Mouse (Mus musculus) right cerebral cortex, postnatal 10 days (tissue): ENCODE measurements around the gene Snx21.
A peak's percentile ranks its signal among the peaks of the same experiment; 100 is the strongest.

Experiments used
- DNase-seq, 2 experiments: peaks; one replicate each; pipeline ENCODE4 v3.0.0; 2021; ENCODE audit warnings: low spot score in 2 of 2

Snx21 gene

DNA sequence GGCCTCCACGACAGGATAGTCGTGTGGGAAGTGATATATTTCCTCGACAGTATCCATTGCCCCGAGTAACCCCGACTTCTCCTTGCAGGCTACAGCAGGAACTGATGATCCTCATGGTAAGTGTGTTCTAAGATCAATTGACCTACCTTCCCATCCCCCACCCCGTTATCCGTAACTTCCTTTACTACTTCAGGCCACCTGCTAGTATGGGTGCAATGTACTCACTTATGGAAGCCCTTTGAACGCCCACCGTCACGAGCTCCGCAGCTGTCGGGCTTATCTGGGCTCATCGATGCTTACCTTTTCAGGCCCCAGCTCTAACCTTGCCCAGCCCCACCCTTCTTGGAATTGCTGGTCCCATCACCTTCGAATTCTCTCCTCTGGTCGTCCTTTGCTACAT lies 15.3 kb upstream of the Snx21 start:
- DNase-seq, result no peak

DNA sequence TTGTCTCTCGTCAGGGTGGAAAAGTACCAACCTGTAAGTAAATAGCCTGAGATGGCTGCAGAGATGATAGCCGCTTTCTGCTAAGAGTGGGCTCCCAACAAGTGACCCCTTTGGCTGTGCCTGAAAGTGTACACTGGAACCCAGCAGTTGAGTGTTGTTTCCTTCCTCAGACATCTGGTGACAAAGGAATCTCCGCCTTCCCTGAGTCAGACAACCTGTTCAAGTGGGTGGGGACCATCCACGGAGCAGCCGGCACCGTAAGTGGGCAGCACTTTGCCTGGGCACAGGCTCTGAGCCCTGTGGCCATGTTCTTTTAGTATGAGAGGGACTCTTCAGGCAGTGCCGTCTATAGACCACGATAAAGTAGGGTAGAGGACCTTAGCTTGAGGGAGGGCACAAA lies 14.5 kb upstream of the Snx21 start:
- no peak for DNase-seq

DNA sequence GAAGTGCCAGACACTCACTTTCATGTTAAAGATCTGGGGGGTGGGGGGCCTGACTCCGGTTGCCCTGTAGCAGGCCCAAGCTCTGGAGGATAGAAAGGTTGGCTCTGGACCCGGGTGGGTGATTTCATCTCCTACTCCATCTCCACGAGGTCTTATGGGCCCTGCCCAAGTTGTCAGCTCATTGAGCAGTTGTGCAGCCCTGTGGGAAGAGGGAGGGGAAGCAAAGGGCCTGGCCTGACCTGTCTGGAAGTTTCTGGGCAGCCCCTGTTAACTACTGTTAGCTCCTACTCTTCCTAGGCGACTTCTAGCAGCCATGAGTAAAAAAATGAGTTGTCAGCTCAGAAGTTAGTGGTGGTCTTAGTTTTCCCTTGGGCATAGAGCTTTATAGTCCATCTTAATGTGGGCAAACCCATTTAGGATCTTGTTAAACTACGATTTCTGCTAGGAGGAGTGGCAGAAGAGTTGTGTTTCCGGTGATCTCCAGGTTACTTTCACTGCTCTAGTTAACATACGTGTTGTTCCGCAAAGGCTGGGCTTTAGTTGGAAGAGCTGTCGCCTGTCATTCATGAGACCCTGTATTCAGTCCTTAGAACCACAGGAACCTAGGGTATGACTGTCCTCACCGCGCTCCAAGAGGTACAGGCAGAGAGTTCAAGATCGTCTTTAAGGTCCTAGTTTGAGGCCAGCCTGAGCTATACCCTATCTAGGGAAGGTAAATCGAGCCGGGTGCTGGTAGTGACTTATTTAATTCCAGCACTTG lies 12.2 kb upstream of the Snx21 start:
- no peak for DNase-seq

DNA sequence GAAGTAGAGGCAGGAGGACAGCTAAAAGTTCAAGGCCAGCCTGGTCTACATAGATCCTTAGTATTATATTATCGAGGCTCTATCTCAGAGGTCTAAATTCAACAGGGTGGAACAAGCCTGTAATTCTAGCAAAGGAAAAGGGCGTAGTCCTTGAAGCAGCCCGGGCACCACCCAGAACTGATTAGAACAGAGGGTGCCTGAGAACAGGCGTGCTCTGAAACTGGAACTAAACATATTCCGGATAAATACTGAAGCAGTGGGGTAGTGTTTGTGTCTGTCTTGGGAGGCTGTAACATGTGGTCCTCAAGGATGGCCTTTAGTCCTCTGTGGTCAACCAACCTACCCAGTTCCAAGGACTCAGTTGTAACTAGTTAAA lies 11.6 kb upstream of the Snx21 start:
- DNase-seq, result no peak

DNA sequence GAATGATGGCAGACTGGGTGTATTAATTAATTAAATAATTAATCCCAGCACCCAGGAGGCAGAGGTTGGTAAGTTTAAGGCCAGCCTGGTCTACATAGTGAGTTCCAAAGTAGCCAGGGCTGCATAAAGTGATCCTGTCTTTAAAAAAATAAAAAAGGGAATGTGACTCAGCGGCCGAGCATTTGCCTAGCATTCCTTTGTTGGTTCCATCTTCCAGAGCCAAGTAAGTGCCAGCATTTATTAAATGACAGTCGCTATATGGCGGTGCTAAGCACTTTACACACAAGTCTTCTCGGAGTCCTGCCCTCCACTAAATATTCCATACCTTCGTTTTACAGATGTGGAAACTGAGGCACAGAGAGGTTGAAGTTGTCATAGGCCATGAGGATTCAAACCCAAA lies 9.5 kb upstream of the Snx21 start:
- DNase-seq, result no peak

DNA sequence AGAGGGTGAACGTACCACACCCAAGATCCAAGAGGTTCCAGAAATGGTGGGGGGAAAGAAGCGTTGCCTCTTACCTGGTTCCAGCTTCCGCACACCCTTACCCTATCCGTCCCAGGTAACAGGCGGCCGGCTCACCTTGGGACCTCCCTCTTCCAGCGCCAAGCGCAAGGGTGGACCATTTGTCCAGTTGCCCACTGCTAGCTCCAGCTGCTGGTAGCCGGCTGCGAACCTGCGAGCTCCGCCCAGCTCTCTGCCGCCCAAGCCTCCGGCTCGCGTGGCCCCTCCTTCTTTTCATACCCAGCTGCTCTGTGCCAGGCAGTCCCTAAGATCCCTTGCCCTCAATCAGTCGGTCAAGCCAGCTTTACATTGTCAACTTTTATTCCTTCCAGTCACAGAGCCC lies 8.8 kb upstream of the Snx21 start:
- DNase-seq, result no peak

DNA sequence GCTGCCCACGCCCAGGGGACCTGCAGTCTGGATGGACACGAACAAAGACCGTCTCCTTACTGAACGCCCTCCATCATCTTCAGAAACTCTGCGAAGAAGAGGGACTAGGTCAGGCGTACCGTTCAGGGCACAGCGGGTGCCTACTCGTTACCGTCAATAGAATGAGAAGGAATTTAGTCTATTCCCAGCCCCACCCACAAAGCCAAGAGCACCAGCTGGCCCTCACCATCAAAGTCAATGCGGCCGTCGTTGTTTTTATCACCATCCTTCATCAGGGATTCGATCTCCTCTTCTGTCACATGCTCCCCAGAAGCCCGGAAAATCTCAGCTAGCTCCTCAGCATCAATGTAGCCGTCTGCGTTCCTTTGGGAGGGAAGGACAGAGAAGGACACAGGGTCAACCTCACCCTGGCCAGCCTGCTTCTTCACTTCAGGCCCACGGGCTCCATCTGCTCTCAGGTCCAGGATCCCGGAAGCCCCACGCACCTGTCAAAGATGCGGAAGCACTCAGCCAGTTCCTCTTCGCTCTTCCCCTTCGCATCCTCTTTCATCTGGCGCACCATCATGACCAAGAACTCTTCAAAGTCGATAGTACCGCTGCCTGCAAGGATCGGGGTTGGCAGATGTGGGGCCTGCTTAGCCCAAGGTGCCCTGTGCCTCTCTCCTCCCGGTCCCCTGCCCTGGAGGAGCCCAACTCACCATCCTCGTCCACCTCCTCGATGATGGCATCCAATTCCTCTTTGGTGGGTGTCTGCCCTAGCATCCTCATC lies 8.2 kb upstream of the Snx21 start:
- DNase-seq, result no peak

DNA sequence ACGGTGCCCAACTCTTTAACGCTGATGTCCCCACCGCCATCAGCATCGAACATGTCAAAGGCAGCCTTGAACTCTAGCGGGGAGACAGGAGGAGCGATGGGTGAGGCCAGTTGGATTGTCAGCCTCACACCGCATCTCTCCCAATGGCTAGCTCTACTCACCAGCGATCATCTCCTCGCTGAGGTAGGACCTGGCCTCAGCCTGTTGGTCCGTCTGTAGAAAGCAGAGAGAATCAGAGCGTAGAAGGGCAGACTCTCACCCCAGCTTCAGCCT lies 7.7 kb upstream of the Snx21 start:
- no peak for DNase-seq

DNA sequence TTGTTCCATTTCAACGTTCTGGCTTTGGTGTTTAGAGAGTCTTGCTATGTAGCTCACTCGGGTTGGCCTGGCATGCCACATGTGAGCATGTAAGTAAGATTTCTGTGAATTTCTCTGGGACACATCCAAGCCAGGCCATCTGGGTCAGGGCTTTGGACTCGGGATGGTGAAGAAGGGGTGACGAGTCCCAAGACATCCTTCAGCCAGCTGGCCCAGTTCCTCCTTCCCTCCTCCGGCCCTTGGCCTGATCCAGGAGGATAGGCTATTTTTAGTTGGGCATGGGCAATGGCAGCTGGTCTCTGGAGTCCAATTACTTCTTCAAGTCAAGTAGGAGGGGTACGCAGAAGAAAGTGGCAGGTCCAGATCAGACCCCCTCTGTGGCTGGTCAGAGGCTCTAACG lies 6.8 kb upstream of the Snx21 start:
- no peak for DNase-seq

DNA sequence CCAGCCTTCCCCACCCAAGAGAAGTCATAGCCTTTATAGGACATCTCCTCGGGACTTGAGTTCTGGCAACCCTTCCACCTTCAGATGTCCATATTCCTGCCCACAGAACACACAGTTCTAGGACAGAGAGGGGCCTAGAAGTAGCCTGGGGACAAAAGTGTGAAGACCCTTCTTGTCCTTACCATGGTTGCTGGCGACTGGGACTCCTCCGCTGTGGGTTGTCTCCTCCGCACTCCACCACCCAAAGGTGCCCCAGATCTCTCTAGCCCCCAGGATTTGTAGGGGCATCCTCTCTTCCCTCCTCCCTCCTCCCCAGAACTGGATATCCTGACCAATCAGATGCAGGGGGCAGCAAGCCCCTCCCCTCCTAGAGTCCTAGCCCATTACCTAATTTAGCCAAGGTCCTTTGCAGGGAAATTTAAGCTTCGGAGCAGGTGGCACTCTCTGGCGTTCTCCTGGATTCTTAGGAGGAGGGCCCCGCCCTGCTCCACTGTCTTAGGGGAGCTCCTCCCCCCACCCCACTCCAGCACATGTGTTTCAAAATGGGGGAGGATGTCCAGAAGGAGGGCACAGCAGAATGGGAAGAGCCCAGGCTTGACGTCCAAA lies 6.0 kb upstream of the Snx21 start, which contains the start of gene Tnnc2:
Gene Tnnc2, minus strand, starts transcription at position 487 of the 606 bp plus-strand sequence.
- no peak for DNase-seq

DNA sequence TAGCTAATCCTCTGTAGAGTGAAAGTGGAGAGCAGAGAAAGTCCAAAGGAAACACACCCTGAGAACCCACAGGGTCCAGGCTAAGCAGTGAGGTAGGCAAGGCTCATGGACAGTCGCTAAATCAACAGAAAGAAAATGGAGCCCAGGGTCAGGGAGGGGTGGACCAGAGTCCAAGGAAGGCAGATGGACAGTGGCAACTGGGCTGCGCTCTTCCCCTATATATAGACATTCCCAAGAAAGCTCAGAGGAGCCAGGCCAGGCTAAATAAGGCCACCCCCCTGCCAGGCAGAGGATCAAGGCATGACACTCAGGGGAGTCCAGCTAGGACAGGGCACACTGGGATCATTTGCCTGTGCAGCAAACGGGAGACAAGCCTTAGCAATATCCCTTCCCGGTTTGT lies 3.7 kb upstream of the Snx21 start:
- DNase-seq, result no peak

DNA sequence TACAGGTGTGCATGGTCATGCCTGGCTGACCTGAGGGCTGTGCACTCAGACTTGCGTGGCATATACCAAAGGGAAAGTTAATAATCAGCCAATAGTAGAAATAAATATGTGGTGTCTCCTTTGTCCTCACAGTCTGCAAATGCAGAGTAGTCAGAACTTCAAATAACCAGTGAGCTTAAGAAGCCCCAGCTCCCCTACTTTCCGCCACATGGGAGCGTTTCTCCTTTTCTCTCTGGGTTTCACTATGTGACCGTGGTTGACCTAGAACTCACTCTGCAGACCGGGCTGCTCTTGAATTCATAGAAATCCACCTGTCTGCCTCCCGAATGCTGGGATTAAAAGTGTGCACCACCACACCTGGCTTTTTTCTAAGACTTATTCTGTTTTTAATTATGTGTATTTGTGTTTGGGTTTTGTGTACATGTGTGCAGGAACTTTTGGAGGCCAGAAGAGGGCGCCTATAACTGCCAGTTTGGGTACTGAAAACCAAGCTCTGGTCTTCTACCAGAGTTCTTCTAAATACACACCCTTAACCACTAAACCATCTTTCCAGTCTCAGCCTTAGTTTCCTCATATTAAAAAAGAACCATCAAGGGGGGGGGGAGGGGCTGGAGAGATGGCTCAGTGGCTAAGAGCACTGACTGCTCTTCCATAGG lies 1.6 kb upstream of the Snx21 start:
- no peak for DNase-seq

DNA sequence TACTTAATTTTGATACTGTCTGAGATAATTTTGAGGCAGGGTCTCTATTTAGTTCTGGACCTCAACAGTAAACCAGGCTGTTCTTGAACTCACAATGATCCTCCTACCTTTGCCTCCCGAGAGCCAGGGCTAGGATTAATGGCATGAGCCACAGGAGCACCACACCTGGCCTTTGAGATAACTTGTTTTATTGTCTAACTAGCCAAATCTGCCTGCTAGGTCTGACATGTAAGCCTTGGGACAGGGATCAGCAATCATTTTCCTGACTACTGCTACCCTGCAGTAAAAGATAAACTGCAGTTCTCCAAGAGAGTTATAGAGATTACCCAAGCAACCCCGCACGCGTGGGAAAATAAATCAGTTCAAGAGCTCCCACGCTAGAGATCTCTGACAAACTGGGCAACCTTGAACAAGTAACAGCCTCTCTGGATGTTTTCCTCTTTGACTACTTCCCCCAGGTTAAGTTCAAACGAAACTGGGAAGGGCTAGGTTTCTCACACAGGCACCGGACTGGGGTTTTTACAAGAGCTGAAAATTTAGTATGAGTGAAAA lies 678 bp upstream of the Snx21 start:
- DNase-seq, result no peak

DNA sequence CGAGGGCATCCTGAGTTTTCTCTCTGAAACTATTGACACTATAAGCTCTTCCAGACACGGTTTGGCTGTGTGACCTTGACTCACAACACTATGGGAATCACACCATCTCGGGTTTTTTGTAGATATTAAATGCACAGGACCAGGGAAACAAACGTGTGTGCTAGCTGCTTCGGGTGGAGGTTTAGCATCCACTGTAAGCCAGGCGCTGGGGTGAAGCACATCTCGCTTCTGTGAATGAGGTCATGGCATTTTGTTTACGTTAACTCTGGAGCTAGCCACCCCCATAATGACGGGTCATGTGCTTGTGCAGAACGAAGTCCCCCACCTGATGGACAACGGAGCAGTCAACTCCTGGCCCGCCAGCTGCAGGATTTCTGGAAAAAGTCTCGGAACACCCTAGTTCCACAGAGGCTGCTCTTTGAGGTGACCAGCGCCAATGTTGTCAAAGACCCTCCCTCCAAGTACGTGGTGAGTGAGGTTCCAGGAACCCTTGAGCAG lies 814 bp downstream of the Snx21 start:
- peak in 1 of 2 experiments; percentile 49 for DNase-seq

DNA sequence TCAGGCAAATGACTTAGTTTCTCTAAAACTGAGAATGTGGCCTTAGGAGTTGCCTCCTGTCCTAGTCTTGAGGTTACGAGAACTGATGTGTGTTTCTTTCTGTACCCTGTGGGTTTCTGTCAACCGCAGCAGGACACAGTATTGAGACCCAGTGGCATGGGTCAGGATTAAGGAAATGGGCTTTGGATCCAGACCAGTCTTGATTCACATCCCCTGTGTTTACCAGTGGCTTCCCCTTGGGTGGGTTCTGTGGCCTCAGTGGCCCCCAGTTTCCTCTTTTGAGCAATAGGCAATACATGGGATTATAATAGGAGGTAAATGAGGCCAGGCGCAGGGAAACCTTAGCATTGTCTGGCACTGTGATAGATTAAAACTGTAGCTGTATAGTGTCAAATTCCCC lies 1.4 kb downstream of the Snx21 start:
- no peak for DNase-seq

DNA sequence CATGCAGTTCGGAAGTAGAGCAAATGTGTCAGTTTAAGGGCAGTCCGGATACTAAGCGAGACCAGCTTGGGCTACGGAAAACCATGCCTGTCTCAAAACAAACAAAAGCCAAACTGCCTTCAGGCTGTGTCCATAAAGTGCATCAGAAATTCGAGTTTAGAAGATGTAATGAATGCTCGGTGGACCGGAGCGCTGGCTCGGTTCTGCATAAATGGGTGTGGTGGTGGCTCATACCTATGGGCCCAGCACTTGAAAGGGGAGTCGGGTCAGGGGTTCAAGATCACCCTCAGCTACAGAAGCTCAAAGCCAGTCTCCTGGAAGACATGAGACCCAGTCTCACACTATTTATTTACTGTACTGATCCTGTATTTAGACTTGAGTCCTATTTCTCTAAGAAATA lies 2.2 kb downstream of the Snx21 start:
- no peak for DNase-seq

DNA sequence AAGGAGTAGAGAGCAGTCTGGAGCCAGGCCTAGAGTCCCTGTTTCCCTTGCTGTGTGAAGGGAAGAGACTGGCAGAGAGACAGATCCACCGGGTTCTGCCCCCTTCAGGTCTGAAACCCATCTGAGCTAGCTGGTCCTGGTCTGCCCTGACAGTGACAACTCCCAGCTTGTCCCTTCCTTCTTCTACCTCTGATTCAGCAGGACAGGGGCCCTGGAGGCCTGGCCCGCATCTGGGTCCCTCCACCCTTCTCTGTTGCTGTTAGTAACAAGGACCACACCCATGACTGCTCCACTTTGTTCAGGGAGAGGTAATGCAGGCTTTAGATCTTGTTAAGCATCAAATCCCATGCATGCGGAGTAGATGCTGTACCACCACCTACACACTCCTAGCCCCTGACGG lies 2.8 kb downstream of the Snx21 start:
- DNase-seq, result no peak

DNA sequence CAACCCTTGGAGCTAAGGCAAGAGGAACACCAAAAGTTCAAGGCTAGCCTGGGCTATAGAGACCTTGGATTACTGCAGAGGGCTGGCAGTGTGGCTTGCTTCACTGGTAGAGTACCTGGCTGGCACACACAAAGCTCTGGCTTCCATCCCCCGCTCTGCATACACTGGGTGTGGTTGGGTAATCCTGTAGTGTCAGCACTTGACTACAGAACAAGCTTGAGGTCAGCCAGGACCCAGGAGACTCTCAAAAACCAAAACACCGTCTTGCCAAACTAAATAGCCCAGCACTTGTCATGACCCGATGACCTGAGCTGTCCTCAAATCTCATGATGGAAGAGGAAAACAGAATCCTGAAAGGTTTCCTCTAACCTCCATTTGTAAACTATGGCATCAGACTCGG lies 4.8 kb downstream of the Snx21 start:
- no peak for DNase-seq

DNA sequence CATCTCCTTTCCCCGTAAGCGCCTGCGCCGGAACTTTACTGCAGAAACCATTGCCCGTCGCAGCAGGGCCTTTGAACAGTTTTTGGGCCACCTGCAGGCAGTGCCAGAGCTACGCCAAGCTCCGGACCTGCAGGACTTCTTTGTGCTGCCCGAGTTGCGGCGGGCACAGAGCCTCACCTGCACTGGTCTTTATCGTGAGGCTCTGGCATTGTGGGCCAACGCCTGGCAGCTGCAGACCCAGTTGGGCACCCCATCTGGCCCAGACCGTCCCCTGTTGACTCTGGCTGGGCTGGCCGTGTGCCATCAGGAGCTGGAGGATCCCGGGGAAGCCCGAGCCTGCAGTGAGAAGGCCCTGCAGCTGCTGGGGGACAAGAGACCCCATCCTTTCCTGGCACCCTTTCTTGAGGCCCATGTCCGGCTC lies 6.2 kb downstream of the Snx21 start:
- DNase-seq, result no peak

DNA sequence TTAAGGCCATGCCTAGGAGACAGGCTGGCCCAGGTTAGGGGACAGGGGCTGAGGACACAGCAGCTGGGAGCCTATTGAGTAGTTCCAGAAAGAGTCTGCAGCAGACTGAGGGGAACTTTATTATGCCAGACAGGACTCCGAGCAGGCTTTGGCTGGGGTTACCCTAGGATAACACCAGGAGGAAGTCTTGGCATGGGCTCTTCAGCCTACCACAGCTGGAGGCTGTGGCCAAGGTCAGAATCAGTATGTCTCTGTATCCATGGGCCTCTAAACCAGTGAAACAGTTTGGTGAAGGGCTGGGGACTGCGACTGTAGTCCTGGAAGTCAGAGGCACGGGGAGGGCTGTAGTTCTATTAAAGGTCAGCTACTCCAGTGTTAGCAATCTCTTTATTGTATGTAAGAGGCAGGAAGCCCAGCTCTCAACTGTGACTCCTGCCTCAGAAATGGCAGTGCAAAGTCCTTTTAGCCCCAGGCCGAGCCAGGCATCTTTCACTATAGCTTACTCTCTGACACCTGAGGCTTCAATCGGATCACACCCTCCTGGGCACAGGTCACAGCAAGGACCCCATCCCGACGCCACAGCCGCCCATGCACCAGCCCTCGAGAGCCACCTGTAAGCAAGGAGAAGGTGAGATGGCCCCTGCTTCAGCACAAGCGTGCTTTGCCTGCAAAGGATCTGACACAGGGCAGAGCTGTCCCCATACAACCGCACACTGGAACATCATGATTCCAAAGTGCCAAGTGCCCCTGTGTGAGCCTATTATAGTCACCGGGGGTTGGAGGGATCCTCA lies 7.0 kb downstream of the Snx21 start:
- DNase-seq, result no peak

DNA sequence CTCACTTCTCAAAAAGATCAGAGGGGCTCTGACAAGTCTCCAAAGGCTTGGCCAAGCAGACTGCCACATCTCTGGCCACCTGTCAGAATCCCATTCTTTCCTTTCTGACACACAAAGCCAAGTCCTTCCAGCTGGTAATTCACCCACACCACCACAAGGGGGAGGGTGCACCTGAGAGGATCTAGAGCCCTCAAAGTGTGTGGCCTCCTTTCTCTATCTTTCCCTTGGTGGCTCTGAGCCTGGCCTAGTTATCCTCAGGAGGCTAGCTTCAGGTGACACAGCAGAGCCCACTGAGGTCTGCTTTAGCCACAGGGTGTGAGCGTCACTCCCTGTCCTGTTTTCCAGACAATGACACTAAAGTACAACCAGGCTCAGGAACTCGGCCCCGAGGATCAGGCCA lies 7.6 kb downstream of the Snx21 start:
- peak; percentile 47 to 60 for DNase-seq
